Mouse (Mus musculus) erythroblast, embryonic 14.5 days (primary cell): ENCODE results near the gene Capn15.

ENCODE experiments used
- GATA1 ChIP-seq: IDR thresholded peaks from 2 replicates; pipeline ENCODE4 v1.6.1; 2012; ENCODE audit warnings: low read length, inconsistent platforms, mixed read lengths
- TAL1 ChIP-seq: IDR thresholded peaks from 3 replicates; pipeline ENCODE4 v1.6.1; 2012; ENCODE audit warnings: low read length, inconsistent platforms, mixed read lengths

GRCm38 (mm10) chr17:26017949-26018348, 32.4 kb upstream of the Capn15 start:
- no peak for TF ChIP-seq TAL1
- no peak for TF ChIP-seq GATA1
